Mouse (Mus musculus) forebrain, embryonic 11.5 days (tissue): ENCODE measurements around the gene Gm11634. TPM values are rescaled to one million over a fixed set of nuclear protein-coding genes. Genes with fewer than 3 reads are reported as not detected.
"Not testable (repeated sequence)": the region's sequence is repeated elsewhere in the genome, so short reads cannot be mapped to it uniquely, and the experiment has no call there.

Experiments used
- ATAC-seq: fragments of 200-750 bp; cut with Nextera tagmentation; replicated peaks from 2 replicates; pipeline ENCODE4 v1.8.0; 2017; ENCODE audit warnings: moderate TSS enrichment; ENCODE audit not compliant: low FRiP score
- DNase-seq: peaks from one replicate; pipeline ENCODE4 v3.0.0-alpha.2; 2017; ENCODE audit warnings: low spot score
- H3K27ac ChIP-seq: fragments of 300-500 bp; sonication (generic); 2 replicates; pipeline ENCODE4 v1.5.1; 2014; ENCODE audit warnings: low read depth, low read length
- H3K27me3 ChIP-seq: fragments of 300-500 bp; sonication (generic); 2 replicates; pipeline ENCODE4 v1.6.1; 2014; ENCODE audit warnings: mild to moderate bottlenecking, low read length, mixed read lengths; ENCODE audit not compliant: control insufficient read depth, insufficient read depth
- H3K36me3 ChIP-seq: fragments of 300-500 bp; sonication (generic); 2 replicates; pipeline ENCODE4 v1.6.1; 2014; ENCODE audit warnings: mild to moderate bottlenecking, low read length, moderate library complexity, mixed read lengths; ENCODE audit not compliant: control insufficient read depth, insufficient read depth
- H3K4me1 ChIP-seq: fragments of 300-500 bp; sonication (generic); replicated peaks from 2 replicates; pipeline ENCODE4 v1.6.1; 2014; ENCODE audit warnings: low read length, mixed read lengths; ENCODE audit not compliant: control insufficient read depth, insufficient read depth
- H3K4me2 ChIP-seq: fragments of 300-500 bp; sonication (generic); 2 replicates; pipeline ENCODE4 v1.6.1; 2014; ENCODE audit warnings: low read depth, mild to moderate bottlenecking, low read length, moderate library complexity, mixed read lengths; ENCODE audit not compliant: severe bottlenecking
- H3K4me3 ChIP-seq: fragments of 300-500 bp; sonication (generic); 2 replicates; pipeline ENCODE4 v1.5.1; 2014; ENCODE audit warnings: low read depth, low read length
- H3K9ac ChIP-seq: fragments of 300-500 bp; sonication (generic); 2 replicates; pipeline ENCODE4 v1.6.1; 2014; ENCODE audit warnings: low read length
- H3K9me3 ChIP-seq: fragments of 300-500 bp; sonication (generic); 2 replicates; pipeline ENCODE4 v1.6.1; 2016; ENCODE audit warnings: low read length, mixed read lengths; ENCODE audit not compliant: control insufficient read depth
- WGBS: fragments of 180-500 bp; shearing (Covaris S2); extraction: QIAGEN DNeasy Blood & Tissue Kit; methylation state at CpG from one replicate; pipeline ENCODE4 v1.1.7; 2014; 5-methylcytosine and 5-hydroxymethylcytosine counted together
- polyA plus RNA-seq: library from polyadenylated mRNA; unstranded; fragments of >200 nt; fragmentation: Nextera tagmentation; extraction: Ambion mirVana; gene quantifications from 2 replicates; pipeline ENCODE4 v1.2.1, GENCODE M21; 2014

Gene Gm11634
- 0.44 TPM in 1 of 2 replicates, not detected in the other for polyA plus RNA-seq

DNA sequence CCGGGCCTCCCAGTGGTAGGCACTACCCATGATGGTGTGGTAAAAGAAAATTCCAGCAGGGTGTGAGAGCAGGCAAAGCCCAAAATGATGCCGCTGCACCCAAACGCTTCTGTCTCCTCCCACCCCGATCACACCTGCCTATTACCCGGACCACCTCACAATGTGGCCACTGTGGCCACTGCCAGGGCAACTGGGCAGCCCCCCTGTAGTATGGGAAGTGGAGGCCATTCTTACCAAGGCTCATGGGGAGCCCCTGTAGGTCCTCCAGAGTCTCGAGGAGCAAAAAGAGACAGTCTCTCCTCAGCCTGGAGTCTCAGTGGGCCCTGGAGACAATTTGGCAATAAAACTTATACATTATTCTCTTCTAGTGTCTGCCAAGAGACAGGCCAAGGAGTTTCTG, at the start of gene Gm11634:
Gene Gm11634, minus strand, starts transcription at position 101 of the 400 bp plus-strand sequence.
- WGBS, result 82% methylated on average over 6 of the region's 6 CpGs
- no peak for DNase-seq
- Histone ChIP-seq H3K27me3 (no peaks in the 10 kb centered on the region), H3K27ac (no peak within 1 kb of the TSS), H3K4me3 (no peak within 1 kb of the TSS), H3K4me2 (no peak within 1 kb of the TSS), H3K9ac (no peak within 1 kb of the TSS), H3K4me1 (no peaks in the 10 kb centered on the region), H3K9me3 (no peaks in the 10 kb centered on the region), H3K36me3 (no peaks in the 10 kb centered on the region)
- no peak for ATAC-seq

DNA sequence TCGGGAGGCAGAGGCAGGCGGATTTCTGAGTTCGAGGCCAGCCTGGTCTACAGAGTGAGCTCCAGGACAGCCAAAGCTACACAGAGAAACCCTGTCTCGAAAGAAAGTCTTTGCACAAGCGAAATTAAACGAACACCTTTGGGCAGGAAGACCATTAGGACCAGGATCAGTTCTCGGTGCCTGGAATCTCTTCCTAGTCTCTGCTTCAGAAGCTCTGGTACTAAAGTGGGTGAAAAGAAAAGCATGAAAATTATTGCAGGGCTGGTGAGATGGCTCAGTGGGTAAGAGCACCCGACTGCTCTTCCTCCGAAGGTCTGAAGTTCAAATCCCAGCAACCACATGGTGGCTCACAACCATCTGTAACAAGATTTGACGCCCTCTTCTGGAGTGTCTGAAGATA, 48.0 kb upstream of the Gm11634 start:
- not testable (repeated sequence) for H3K4me3 ChIP-seq, H3K4me1 ChIP-seq, ATAC-seq, H3K36me3 ChIP-seq, H3K27me3 ChIP-seq, DNase-seq, H3K9me3 ChIP-seq, H3K9ac ChIP-seq, H3K4me2 ChIP-seq, H3K27ac ChIP-seq
- 93% methylated on average over 10 of the region's 10 CpGs for WGBS

DNA sequence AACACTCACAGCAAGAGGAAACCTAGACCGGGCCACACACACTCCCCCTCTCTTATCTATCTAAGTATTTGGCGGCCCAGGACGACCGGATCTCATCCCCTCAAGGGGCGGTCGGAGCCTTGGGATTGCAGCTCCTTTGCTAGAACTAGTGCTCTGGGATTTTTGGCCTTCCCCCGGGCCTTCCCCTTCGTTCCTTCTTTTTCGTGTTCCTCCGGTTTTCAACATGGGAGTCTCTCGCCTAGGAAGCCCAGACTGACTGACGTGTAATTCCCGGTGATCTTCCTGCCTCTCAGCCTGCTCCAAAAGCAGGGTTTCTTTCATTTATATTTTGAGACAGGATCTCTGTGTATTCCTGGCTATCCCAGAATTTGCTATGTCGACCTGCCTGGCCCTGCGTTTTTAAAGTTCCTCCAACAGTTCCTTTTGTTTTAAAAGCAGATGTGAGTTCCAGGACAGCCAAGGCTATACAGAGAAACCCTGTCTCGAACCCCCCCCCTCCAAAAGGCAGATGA, 47.3 kb upstream of the Gm11634 start:
- H3K36me3 ChIP-seq, DNase-seq, ATAC-seq, H3K4me1 ChIP-seq, H3K9me3 ChIP-seq, H3K27me3 ChIP-seq: not testable (repeated sequence)
- Histone ChIP-seq H3K4me3 (peak overlapping the region; percentile 21; the same call in 1 of the 2 replicates), H3K4me2 (peak overlapping the region; percentile 43), H3K27ac (peak overlapping the region; percentile 71; the same call in 1 of the 2 replicates), H3K9ac (peak overlapping the region; percentile 58)
- WGBS, result 12% methylated on average over 14 of the region's 16 CpGs

DNA sequence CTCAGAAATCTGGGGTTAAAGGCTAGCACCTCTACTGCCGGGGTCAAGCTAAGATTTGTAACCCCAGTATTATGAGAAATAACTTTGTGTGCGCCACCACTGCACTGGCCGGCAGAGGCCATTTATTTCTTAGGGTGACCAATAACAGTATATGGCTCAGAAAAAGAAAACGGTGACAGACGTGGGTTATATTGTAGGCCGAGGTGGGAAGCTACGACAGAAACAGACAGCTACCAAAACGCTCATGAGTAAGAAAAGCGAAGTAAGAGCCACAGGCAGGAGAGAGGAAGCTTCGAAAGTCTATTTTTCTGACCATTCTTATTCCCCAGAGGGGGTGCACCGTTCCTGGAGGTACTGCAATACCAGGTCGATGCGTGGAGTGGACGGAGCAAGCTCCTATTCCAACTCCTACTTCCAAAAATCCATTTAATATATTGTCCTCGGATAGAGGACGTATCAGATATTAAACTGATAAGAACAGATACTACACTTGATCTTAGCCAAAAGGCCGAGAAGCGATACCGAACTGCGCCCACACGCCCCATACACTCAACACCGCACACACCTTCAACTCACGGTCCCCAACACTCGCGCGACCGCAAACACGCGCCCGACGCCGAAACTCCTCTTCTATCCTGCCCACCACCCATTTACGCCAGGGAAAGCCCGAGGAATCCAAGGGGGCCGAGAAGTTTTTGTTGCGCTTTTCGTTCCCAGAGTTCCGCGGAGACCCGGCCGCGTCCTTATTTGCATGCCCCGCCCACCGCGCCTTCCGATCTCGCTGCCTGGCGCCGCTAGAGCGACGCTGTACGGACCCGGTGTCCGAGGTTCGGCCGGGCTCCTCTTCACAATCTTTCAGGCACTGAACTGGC, 46.6 kb upstream of the Gm11634 start:
- DNase-seq (peak; percentile 90), ATAC-seq (peak; percentile 78)
- WGBS, result under 1% methylated on average over 43 of the region's 56 CpGs
- H3K9me3 ChIP-seq, H3K27me3 ChIP-seq, H3K4me1 ChIP-seq, H3K36me3 ChIP-seq: not testable (repeated sequence)
- Histone ChIP-seq H3K27ac (peak overlapping the region; percentile 71), H3K4me3 (peak overlapping the region; percentile 21; the same call in 1 of the 2 replicates), H3K4me2 (peak overlapping the region; percentile 43), H3K9ac (peak overlapping the region; percentile 58)

DNA sequence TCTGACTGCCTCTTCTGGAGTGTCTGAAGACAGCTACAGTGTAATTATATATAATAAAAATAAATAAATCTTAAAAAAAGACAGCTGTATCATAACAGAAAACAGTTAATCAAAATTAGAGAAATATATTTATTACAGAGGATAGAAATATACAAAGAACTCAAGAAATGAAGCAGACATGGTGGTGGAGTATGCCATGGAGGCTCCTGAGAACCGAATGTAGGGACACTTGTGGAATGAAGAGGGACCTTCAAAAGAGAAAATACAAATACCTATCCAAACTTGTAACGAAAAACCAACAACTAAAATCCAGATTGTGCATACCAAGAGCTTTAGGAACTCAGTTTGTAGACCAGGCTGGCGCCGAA, 46.0 kb upstream of the Gm11634 start:
- ATAC-seq, H3K9me3 ChIP-seq, H3K36me3 ChIP-seq, H3K4me1 ChIP-seq, H3K4me2 ChIP-seq, H3K4me3 ChIP-seq, DNase-seq, H3K9ac ChIP-seq, H3K27ac ChIP-seq, H3K27me3 ChIP-seq: not testable (repeated sequence)
- WGBS, result 1% methylated on average over 4 of the region's 4 CpGs

DNA sequence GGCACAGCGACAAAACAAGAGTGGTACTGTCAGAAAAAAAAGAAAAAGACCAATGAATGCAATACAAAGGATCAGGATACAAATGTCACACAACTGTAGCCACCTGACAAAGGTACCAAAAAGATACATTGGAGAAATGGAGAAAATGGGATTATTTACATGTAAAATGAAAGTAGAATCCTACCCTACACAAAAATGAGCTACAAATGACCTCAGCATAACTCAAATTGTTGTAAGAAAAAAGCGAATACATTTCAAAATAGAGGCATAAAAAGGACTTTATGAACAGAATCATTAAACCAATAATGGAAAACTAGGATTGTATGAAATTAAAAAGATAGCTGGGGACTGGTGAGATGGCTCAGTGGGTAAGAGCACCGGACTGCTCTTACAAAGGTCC, 45.5 kb upstream of the Gm11634 start:
- DNase-seq, result peak; percentile 7

DNA sequence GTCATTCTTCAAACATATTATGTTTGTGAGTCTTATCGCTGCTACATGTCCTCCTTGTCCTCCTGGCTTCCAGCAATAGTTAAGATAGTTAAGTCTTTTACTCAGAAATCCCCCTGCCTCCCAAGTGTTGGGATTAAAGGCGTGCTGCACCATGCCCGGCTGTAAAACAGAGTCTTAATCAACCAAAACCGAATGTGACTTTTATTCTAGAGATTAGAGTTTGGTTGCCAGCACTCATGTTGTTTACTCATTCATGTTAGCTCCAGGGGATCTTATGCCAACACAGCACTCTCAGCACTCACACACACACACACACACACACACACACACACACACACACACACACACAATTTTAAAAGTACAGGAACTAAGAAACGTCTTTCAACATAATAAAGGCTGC, 43.9 kb upstream of the Gm11634 start:
- H3K27ac ChIP-seq, result no peak overlapping the region
- 54% methylated on average over 5 of the region's 5 CpGs for WGBS
- ATAC-seq (no peak), DNase-seq (peak; percentile 37)
- H3K9ac ChIP-seq, result no peak overlapping the region
- no peaks in the 10 kb centered on the region for H3K36me3 ChIP-seq
- no peak overlapping the region for H3K4me3 ChIP-seq
- no peak overlapping the region for H3K4me2 ChIP-seq
- H3K4me1 ChIP-seq, result no peaks in the 10 kb centered on the region; the same call in 1 of the 2 replicates
- H3K9me3 ChIP-seq, result no peaks in the 10 kb centered on the region
- H3K27me3 ChIP-seq, result no peaks in the 10 kb centered on the region

More for the DNA sequence above, 45.5 kb upstream of the Gm11634 start:
- no peaks in the 10 kb centered on the region; the same call in 1 of the 2 replicates for H3K4me1 ChIP-seq
- H3K9me3 ChIP-seq, result no peaks in the 10 kb centered on the region
- no peaks in the 10 kb centered on the region for H3K27me3 ChIP-seq
- H3K4me3 ChIP-seq, result no peak overlapping the region
- no peaks in the 10 kb centered on the region for H3K36me3 ChIP-seq
- no peak overlapping the region for H3K27ac ChIP-seq
- ATAC-seq, result no peak
- 57% methylated on average over 3 of the region's 3 CpGs for WGBS
- H3K9ac ChIP-seq, result no peak overlapping the region
- H3K4me2 ChIP-seq, result no peak overlapping the region

DNA sequence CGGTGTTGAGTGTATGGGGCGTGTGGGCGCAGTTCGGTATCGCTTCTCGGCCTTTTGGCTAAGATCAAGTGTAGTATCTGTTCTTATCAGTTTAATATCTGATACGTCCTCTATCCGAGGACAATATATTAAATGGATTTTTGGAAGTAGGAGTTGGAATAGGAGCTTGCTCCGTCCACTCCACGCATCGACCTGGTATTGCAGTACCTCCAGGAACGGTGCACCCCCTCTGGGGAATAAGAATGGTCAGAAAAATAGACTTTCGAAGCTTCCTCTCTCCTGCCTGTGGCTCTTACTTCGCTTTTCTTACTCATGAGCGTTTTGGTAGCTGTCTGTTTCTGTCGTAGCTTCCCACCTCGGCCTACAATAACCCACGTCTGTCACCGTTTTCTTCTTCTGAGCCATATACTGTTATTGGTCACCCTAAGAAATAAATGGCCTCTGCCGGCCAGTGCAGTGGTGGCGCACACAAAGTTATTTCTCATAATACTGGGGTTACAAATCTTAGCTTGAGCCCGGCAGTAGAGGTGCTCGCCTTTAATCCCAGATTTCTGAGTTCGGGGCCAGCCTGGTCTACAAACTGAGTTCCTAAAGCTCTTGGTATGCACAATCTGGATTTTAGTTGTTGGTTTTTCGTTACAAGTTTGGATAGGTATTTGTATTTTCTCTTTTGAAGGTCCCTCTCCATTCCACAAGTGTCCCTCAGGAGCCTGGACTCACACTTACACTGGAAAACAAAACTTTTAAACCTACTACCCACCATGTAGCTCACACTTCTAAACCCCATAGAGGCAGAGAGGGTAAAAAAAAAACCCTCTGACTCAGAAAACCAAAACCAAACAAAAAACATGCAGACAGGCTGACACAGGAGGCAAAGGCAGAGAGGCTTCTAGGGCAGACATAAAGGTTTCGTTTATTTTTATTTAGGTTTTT, 42.9 kb upstream of the Gm11634 start:
- H3K36me3 ChIP-seq, H3K4me1 ChIP-seq, H3K4me3 ChIP-seq, H3K9me3 ChIP-seq, H3K27me3 ChIP-seq: not testable (repeated sequence)
- H3K9ac ChIP-seq, result peak overlapping the region; percentile 57
- peak overlapping the region; percentile 15; the same call in 1 of the 2 replicates for H3K4me2 ChIP-seq
- H3K27ac ChIP-seq, result peak overlapping the region; percentile 66; the same call in 1 of the 2 replicates
- DNase-seq (peak; percentile 82), ATAC-seq (peak; percentile 75)
- 7% methylated on average over 14 of the region's 26 CpGs for WGBS
